Mouse (Mus musculus): ENCODE data around the gene Map3k7cl.

Map3k7cl gene

GRCm38 (mm10) chr16:87585548-87586262 is 32.6 kb downstream of the Map3k7cl start:
- no peak for DNase-seq (ENCODE audit: extremely low read depth, low read depth, low spot score)

- no peak for DNase-seq (ENCODE audit: extremely low read depth, low read depth, low spot score)
Measured at GRCm38 (mm10) chr16:87587843-87588242, 34.7 kb downstream of the Map3k7cl start.

DNA sequence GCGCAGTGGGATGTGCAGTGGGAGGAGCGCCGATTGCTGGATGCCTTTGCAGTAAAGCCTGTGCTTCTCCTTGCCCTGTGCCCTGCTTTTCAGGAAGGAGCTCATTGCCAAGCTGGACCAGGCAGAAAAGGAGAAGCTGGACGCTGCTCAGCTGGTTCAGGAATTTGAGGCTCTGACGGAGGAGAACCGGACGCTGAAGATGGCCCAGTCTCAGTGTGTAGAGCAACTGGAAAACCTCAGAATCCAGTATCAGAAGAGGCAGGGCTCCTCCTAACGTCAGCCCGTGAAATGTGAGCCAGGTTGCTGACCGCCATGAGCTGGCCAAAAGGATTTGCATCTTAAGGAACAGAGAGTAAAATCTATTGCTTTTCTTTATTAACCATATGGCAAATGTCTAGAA is 41.0 kb downstream of the Map3k7cl start:
- DNase-seq (ENCODE audit: extremely low read depth, low read depth, low spot score), result no peak

DNA sequence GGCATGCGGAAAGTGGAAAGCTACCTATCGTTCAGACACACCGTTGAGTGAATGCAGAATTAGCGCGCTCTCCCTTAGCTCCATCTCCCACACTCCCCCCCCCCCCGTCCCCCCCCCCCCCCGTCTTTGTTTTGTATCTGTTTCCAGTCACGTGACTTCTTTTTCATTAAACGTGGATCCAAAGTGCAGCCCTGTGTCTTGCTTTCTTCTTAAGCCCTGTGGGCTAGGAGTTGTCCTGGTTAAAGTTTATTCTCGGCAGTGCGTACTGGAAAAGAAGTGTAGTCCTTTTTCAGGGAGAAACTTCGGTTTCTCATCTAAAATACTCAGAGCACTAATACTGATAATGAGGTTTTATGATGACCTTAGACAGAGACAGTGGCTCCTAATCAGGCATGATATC is 42.0 kb downstream of the Map3k7cl start:
- no peak for DNase-seq (ENCODE audit: extremely low read depth, low read depth, low spot score)

GRCm38 (mm10) chr16:87602717-87603526 is 49.8 kb downstream of the Map3k7cl start:
- DNase-seq (ENCODE audit: extremely low read depth, low read depth, low spot score), result no peak

DNA sequence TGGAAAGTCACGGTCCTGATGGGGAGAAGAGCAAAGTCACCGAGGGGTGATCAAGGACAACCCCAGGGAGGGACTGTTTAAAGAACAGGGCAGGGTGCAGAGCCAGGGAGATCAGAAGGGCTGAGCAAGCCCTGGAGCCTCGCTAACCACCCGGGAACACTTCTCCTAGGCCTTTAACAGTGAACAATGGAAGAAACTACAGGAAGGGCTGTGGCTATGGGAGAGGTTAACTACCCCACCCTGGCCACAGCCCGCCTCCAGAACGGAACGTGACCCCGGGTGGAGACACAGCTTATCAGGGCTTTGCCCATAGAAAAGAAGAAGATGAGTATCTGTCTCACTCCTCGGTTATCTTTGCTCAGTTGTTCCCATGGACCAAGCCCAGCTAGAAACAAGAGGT is 50.9 kb downstream of the Map3k7cl start:
- DNase-seq (ENCODE audit: extremely low read depth, low read depth, low spot score), result no peak

DNA sequence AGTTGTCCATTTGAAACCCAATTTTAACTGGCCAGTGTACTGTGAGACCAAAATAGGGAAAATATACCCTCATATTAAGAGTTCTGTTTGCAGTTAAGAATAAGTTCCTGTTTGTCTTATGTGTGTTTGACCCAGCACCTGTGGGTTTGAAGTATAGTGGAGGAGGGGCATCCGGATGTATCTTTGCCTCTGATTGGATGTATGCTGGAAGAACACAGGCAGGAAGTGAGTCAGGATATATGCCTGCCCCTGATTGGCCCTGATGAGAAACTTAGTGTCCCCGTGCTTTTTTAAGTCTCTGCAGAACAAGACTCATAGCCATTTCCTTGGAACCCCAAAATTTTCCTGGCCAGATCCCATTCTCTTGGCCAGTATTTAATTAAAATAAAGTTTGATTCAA is 51.8 kb downstream of the Map3k7cl start:
- DNase-seq (ENCODE audit: extremely low read depth, low read depth, low spot score), result no peak

GRCm38 (mm10) chr16:87607383-87607782 is 54.3 kb downstream of the Map3k7cl start:
- DNase-seq (ENCODE audit: extremely low read depth, low read depth, low spot score), result no peak

DNA sequence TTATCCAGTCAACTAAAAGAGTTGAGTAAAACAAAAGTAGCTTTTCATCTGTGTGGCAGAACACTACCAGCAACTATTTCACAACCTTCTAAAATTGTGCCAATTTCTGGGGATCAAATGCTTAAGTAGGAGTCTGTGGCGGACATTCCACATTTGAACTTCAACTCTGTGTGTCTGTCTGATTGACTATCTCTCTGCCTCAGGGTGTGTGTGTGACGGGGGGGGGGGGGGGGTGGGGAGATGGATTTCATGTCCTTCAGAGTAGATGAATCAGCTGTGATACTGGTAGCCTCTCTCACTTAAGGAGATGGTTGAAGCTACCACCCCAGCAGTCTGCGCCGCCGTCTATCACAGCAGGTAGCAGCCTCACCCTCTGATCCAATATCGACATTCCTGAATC is 54.8 kb downstream of the Map3k7cl start:
- no peak for DNase-seq (ENCODE audit: extremely low read depth, low read depth, low spot score)

DNA sequence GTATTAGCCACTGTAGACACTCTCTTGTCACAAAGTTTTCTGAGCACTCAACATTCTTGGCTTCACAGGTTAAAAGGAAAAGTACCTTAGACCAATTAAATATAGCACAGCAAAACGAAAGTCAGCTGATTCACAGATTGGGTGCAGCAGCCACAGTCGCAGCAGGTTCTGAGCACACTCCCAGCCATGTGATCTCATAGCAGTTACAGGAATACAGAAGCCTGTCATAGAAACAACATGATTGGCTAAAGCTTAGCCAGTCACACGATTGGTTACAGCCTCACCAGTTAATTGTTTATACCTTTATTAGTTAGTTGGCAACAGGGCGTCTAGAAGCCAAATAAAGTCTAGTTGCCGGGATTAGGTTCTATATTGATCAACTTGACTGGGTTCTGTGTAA is 57.0 kb downstream of the Map3k7cl start:
- DNase-seq (ENCODE audit: extremely low read depth, low read depth, low spot score), result no peak

DNA sequence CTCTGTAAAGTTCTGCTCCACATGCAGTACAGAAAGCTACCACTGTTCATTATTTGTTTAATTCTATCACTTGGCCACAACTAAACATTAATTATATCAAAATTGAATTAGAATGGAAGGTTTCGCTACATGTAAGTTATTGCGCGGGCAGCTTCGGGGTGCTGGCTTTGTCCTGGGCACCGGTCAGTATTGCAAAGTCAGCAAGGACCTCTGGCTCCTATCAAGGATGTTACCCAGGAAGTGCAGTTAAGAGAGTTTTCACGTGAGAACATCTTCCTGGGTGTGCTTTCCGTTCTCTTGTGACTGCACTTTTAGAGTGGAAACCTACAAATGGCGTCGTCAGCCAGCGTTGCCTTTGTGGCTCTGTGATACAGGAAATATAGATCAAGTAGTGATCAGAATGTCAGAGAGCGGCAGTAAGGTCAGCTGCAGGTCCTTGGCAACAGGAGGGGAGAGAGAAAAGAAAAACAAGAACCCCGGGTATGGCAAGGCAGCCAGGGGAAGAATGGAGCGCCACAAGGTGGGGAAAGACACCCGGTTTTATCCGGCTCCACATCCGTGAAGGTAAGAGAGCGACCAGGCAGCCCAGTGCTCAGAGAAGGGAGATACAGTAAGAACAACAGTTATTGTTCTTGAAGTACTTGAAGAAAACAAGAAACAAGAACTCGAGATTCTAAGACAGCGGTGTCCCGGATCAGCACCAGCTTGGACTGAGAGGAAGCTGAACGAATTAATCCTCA is 57.6 kb downstream of the Map3k7cl start:
- no peak for DNase-seq (ENCODE audit: extremely low read depth, low read depth, low spot score)

DNA sequence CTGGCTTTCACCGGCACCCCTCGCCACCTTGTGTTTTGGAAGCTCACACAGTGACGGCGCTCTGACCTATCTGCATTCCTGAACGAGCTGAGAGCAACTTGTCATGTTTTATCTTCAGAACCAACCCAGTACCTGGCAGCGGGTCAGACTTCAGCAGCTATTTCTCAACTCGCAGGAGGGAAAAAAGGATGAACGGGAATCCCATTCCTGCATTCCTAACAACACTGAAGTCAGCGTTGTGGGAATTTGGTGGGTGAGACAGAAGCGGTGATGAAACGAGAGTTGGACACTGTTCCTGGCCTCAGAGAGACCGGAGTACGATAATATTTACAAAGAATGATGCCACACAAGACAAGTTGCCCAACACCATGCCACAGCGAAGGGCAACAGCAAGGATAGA is 58.3 kb downstream of the Map3k7cl start:
- no peak for DNase-seq (ENCODE audit: extremely low read depth, low read depth, low spot score)

- DNase-seq (ENCODE audit: extremely low read depth, low read depth, low spot score), result no peak
Measured at GRCm38 (mm10) chr16:87612218-87612838, 59.2 kb downstream of the Map3k7cl start.

DNA sequence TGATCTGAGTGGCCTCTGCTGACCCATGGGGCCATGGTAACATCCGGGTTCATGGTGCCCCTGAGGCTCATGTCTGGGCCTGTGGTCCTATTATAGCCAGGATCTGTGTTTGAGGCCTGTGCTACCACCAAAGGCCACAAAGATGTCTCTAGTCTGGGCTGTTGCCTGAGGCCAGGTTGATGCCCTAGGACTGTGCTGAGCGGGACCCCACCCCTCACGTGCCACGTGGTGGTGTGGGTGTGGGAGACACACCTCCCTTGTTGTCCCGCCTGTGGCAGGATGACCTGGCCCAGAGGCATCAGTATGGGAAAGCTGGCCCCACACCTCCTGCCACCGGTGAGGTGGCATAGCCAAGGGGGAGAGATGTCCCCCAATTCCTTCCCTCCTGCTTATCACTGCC is 64.2 kb downstream of the Map3k7cl start:
- no peak for DNase-seq (ENCODE audit: extremely low read depth, low read depth, low spot score)

DNA sequence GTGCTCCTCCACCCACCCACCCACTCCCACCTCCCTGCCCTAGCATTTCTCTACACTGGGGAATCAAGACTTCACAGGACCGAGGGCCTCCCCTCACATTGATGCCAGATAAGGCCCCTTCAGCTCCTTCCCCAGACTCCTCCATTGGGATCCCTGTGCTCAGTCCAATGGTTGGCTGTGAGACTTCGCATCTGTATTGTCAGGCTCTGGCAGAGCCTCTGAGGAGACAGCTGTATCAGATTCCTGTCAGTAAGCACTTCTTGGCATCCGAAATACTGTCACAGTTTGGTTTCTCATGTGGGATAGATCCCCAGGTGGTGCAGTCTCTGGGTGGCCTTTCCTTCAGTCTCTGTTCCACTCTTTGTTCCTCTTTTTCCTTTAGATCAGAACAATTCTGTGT is 68.1 kb downstream of the Map3k7cl start:
- no peak for DNase-seq (ENCODE audit: extremely low read depth, low read depth, low spot score)

GRCm38 (mm10) chr16:87623881-87624280 is 70.8 kb downstream of the Map3k7cl start:
- DNase-seq (ENCODE audit: extremely low read depth, low read depth, low spot score), result no peak

GRCm38 (mm10) chr16:87624937-87625336 is 71.8 kb downstream of the Map3k7cl start:
- DNase-seq (ENCODE audit: extremely low read depth, low read depth, low spot score), result no peak

- no peak for DNase-seq (ENCODE audit: extremely low read depth, low read depth, low spot score)
Measured at GRCm38 (mm10) chr16:87625341-87625740, 72.2 kb downstream of the Map3k7cl start.

DNA sequence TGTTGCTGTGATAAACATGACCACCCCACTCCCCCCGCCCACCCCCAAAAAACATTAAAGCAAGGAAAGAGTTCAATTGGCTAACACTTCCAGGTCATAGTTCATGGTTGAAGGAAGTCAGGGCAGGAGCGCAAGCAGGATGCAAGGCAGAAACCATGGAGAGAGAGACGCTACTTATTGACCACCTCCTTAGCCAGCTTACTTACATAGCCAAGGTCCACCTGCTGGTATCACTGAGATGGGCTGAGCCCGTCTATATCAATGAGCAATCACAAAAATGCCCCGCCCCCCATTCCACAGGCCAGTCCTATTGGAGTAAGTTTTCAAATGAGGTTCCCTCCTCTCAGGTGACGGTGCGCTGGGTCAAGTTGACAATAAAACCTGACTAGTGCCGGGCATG is 72.7 kb downstream of the Map3k7cl start:
- DNase-seq (ENCODE audit: extremely low read depth, low read depth, low spot score), result no peak

GRCm38 (mm10) chr16:87626696-87627095 is 73.6 kb downstream of the Map3k7cl start:
- DNase-seq (ENCODE audit: extremely low read depth, low read depth, low spot score), result no peak

GRCm38 (mm10) chr16:87634709-87635108 is 81.6 kb downstream of the Map3k7cl start:
- no peak for DNase-seq (ENCODE audit: extremely low read depth, low read depth, low spot score)

Measured in fat pad, adult 2 months (tissue).